Mouse (Mus musculus) CD4-positive, CD25-positive, alpha-beta regulatory T cell, adult 4 months (primary cell): ENCODE measurements around the gene Unc45b. TPM values are rescaled to one million over a fixed set of nuclear protein-coding genes. Genes with fewer than 3 reads are reported as not detected.

Source experiments
- polyA plus RNA-seq, 2 experiments: library from polyadenylated mRNA; unstranded; fragments of 100-300 nt; shearing (Covaris generic); gene quantifications; one replicate each; pipeline ENCODE4 v1.2.1; 2017

Gene Unc45b
- polyA plus RNA-seq, 2 experiments from 2014 or later = 0.12 TPM; not detected in 1

Other genes starting within 250 kb of the Unc45b start
- gene Cct6b, start 146.2 kb upstream of the Unc45b start, polyA plus RNA-seq = under 1 TPM in 1 of 2 experiments, not detected in 1; 0.77 TPM
- gene Zfp830, start 146.2 kb upstream of the Unc45b start, polyA plus RNA-seq = 10 to 100 TPM; 33.6 to 36.5 TPM
- 10 to 100 TPM; 16.0 to 20.8 TPM for gene Lig3, start 129.4 kb upstream of the Unc45b start, polyA plus RNA-seq
- 10 to 100 TPM in 1 of 2 experiments, 1 to 10 TPM in 1; 8.6 to 10.2 TPM for gene Rffl, start 39.3 kb upstream of the Unc45b start, polyA plus RNA-seq
- 10 to 100 TPM; 26.7 to 35.3 TPM for gene Rad51d, start 19.9 kb upstream of the Unc45b start, polyA plus RNA-seq
- under 1 TPM in 1 of 2 experiments, not detected in 1; 0.24 TPM for gene Fndc8, start 18.4 kb upstream of the Unc45b start, polyA plus RNA-seq
- 10 to 100 TPM; 44.3 to 71.1 TPM for gene Nle1, start 2.1 kb upstream of the Unc45b start, polyA plus RNA-seq
- gene Slfn5, start 40.8 kb downstream of the Unc45b start, polyA plus RNA-seq = 10 to 100 TPM; 30.3 to 39.4 TPM
- gene Slfn9, start 81.3 kb downstream of the Unc45b start, polyA plus RNA-seq = 10 to 100 TPM; 10.7 to 17.9 TPM
- 100 to 1,000 TPM; 109 to 141 TPM for gene Slfn8, start 110.3 kb downstream of the Unc45b start, polyA plus RNA-seq
- 100 to 1,000 TPM; 806 to 834 TPM for gene Slfn2, start 154.6 kb downstream of the Unc45b start, polyA plus RNA-seq
- 100 to 1,000 TPM; 247 to 270 TPM for gene Slfn1, start 206.3 kb downstream of the Unc45b start, polyA plus RNA-seq